Mouse (Mus musculus) heart, embryonic 11.5 days (tissue): ENCODE results near the gene Gnb5. TPM values are rescaled to one million over a fixed set of nuclear protein-coding genes. Genes with fewer than 3 reads are reported as not detected.

ENCODE experiments used
- ATAC-seq: fragments of 200-750 bp; cut with Nextera tagmentation; replicated peaks from 2 replicates; pipeline ENCODE4 v1.8.0; 2017; ENCODE audit warnings: moderate library complexity; ENCODE audit not compliant: insufficient number of reproducible peaks, low FRiP score, low TSS enrichment
- H3K27ac ChIP-seq: fragments of 300-500 bp; sonication (generic); 2 replicates; pipeline ENCODE4 v1.5.1; 2014; ENCODE audit warnings: mild to moderate bottlenecking, low read depth, low read length
- H3K27me3 ChIP-seq: fragments of 300-500 bp; sonication (generic); 2 replicates; pipeline ENCODE4 v1.6.1; 2014; ENCODE audit warnings: mild to moderate bottlenecking, low read length, mixed read lengths; ENCODE audit not compliant: control insufficient read depth, insufficient read depth
- H3K36me3 ChIP-seq: fragments of 300-500 bp; sonication (generic); 2 replicates; pipeline ENCODE4 v1.6.1; 2014; ENCODE audit warnings: mild to moderate bottlenecking, low read length, moderate library complexity, mixed read lengths; ENCODE audit not compliant: control insufficient read depth, insufficient read depth
- H3K4me1 ChIP-seq: fragments of 300-500 bp; sonication (generic); 2 replicates; pipeline ENCODE4 v1.6.1; 2014; ENCODE audit warnings: low read length; ENCODE audit not compliant: control insufficient read depth, insufficient read depth
- H3K4me2 ChIP-seq: fragments of 300-500 bp; sonication (generic); 2 replicates; pipeline ENCODE4 v1.6.1; 2014; ENCODE audit warnings: mild to moderate bottlenecking, moderate library complexity
- H3K4me3 ChIP-seq: fragments of 300-500 bp; sonication (generic); 2 replicates; pipeline ENCODE4 v1.5.1; 2014; ENCODE audit warnings: low read depth, low read length
- H3K9ac ChIP-seq: fragments of 300-500 bp; sonication (generic); 2 replicates; pipeline ENCODE4 v1.6.1; 2014; ENCODE audit warnings: mild to moderate bottlenecking, low read depth, low read length, moderate library complexity
- H3K9me3 ChIP-seq: fragments of 300-500 bp; sonication (generic); replicated peaks from 2 replicates; pipeline ENCODE4 v1.6.1; 2016; ENCODE audit warnings: low read length; ENCODE audit not compliant: control insufficient read depth
- WGBS: fragments of 180-500 bp; shearing (Covaris S2); extraction: QIAGEN DNeasy Blood & Tissue Kit; methylation state at CpG from one replicate; pipeline ENCODE4 v1.1.7; 2014; ENCODE audit not compliant: insufficient replicate concordance; 5-methylcytosine and 5-hydroxymethylcytosine counted together
- polyA plus RNA-seq: library from polyadenylated mRNA; unstranded; fragments of >200 nt; fragmentation: Nextera tagmentation; extraction: Ambion mirVana; gene quantifications from 2 replicates; pipeline ENCODE4 v1.2.1, GENCODE M21; 2014

Gene Gnb5
- polyA plus RNA-seq, 1 experiment from 2014 or later, result 54.3 TPM

- no peak for ATAC-seq
- no peak overlapping the region for H3K4me3 ChIP-seq
- no peak overlapping the region for H3K4me2 ChIP-seq
- H3K27me3 ChIP-seq, result no peaks in the 10 kb centered on the region
- no peaks in the 10 kb centered on the region for H3K4me1 ChIP-seq
- H3K9ac ChIP-seq, result no peak overlapping the region
- no peak overlapping the region for H3K27ac ChIP-seq
- H3K36me3 ChIP-seq, result peaks cover 18% of the 10 kb centered on the region
- H3K9me3 ChIP-seq, result no peaks in the 10 kb centered on the region
- WGBS, result 96% methylated on average over 3 of the region's 3 CpGs
These were observed 22.0 kb downstream of the Gnb5 start for GRCm38 (mm10) chr9:75328047-75328446.

DNA sequence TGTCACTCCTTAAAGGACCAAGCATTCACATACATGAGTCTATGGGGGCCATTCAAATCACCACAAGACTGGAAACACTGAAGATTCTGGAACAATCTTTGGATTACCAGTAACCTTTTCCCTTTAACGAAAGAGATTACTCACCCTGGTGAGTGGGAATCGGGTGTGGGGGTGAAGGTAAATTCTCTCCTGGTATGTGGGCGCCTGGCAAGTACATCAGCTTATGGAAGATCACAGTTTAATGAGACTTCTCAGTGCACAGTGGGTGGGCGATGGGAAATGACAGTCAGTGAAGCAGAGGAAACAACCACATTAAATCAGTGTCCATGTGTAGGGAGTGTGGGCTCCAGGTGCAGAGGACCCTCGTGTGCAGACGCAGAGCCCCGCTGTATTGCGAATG, 24.7 kb downstream of the Gnb5 start:
- ATAC-seq, result no peak
- H3K9me3 ChIP-seq, result no peaks in the 10 kb centered on the region
- H3K4me3 ChIP-seq, result no peak overlapping the region
- 88% methylated on average over 8 of the region's 8 CpGs for WGBS
- H3K27ac ChIP-seq, result no peak overlapping the region
- no peaks in the 10 kb centered on the region for H3K4me1 ChIP-seq
- peaks cover 23% of the 10 kb centered on the region for H3K36me3 ChIP-seq
- no peak overlapping the region for H3K9ac ChIP-seq
- H3K27me3 ChIP-seq, result no peaks in the 10 kb centered on the region
- H3K4me2 ChIP-seq, result no peak overlapping the region

GRCm38 (mm10) chr9:75334440-75334839, 28.4 kb downstream of the Gnb5 start:
- WGBS, result 73% methylated on average over 4 of the region's 4 CpGs
- no peak overlapping the region for H3K4me3 ChIP-seq
- no peaks in the 10 kb centered on the region for H3K9me3 ChIP-seq
- H3K36me3 ChIP-seq, result peaks cover 23% of the 10 kb centered on the region
- no peak for ATAC-seq
- H3K4me1 ChIP-seq, result no peaks in the 10 kb centered on the region
- no peak overlapping the region for H3K9ac ChIP-seq
- H3K4me2 ChIP-seq, result no peak overlapping the region
- H3K27ac ChIP-seq, result no peak overlapping the region
- H3K27me3 ChIP-seq, result no peaks in the 10 kb centered on the region

- H3K9ac ChIP-seq, result no peak overlapping the region
- ATAC-seq, result no peak
- no peak overlapping the region for H3K4me2 ChIP-seq
- H3K4me3 ChIP-seq, result no peak overlapping the region
- peaks cover 13% of the 10 kb centered on the region for H3K36me3 ChIP-seq
- no peaks in the 10 kb centered on the region for H3K27me3 ChIP-seq
- no peaks in the 10 kb centered on the region for H3K4me1 ChIP-seq
- H3K9me3 ChIP-seq, result no peaks in the 10 kb centered on the region
- H3K27ac ChIP-seq, result no peak overlapping the region
- 82% methylated on average over 6 of the region's 6 CpGs for WGBS
These were observed 31.9 kb downstream of the Gnb5 start for GRCm38 (mm10) chr9:75338016-75338415.

- Histone ChIP-seq H3K9me3 (no peaks in the 10 kb centered on the region), H3K36me3 (peaks cover 8% of the 10 kb centered on the region), H3K27me3 (no peaks in the 10 kb centered on the region), H3K4me2 (no peak overlapping the region), H3K4me3 (no peak overlapping the region), H3K27ac (no peak overlapping the region), H3K4me1 (no peaks in the 10 kb centered on the region), H3K9ac (no peak overlapping the region)
- WGBS, result 76% methylated on average over 4 of the region's 4 CpGs
- no peak for ATAC-seq
These were observed 36.3 kb downstream of the Gnb5 start for GRCm38 (mm10) chr9:75342433-75342832.

DNA sequence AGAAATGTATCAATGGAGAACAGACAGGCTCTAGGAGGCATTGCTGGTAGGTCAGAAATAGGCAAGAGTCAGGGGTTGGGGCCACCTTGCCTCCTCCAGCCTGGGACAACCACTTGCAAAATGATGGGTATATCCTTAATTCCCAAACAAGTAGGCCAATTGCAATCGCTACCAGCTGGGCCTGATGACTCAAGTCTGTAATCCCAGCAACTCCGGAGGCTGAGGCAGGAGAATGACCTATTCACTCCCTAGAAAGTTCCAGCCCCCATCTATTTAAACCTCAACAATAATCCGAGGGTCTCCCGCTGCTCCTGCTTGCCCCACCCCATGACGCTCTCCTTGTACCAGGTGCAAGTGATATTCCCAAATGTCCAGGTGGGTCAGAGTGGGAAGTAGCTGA, 41.4 kb downstream of the Gnb5 start, which contains the start of gene Bcl2l10:
Gene Bcl2l10, plus strand, starts transcription at position 301 of the 400 bp plus-strand sequence.
- H3K4me1 ChIP-seq, result peaks cover 7% of the 10 kb centered on the region; the same call in 1 of the 2 replicates
- H3K36me3 ChIP-seq, result peaks cover 6% of the 10 kb centered on the region
- no peaks in the 10 kb centered on the region for H3K9me3 ChIP-seq
- H3K4me2 ChIP-seq, result no peak within 1 kb of the TSS
- no peaks in the 10 kb centered on the region for H3K27me3 ChIP-seq
- H3K27ac ChIP-seq, result no peak within 1 kb of the TSS
- no peak within 1 kb of the TSS for H3K9ac ChIP-seq
- no peak for ATAC-seq
- 85% methylated on average over 5 of the region's 5 CpGs for whole genome bisulfite sequencing
- no peak within 1 kb of the TSS for H3K4me3 ChIP-seq

GRCm38 (mm10) chr9:75348066-75348465, 42.0 kb downstream of the Gnb5 start:
- Histone ChIP-seq H3K4me3 (no peak overlapping the region), H3K27ac (no peak overlapping the region), H3K9ac (no peak overlapping the region), H3K4me1 (peaks cover 7% of the 10 kb centered on the region; the same call in 1 of the 2 replicates), H3K36me3 (peaks cover 3% of the 10 kb centered on the region), H3K27me3 (no peaks in the 10 kb centered on the region), H3K4me2 (no peak overlapping the region), H3K9me3 (no peaks in the 10 kb centered on the region)
- WGBS, result 85% methylated on average over 17 of the region's 17 CpGs
- ATAC-seq, result no peak

GRCm38 (mm10) chr9:75348641-75349040, 42.6 kb downstream of the Gnb5 start:
- H3K4me3 ChIP-seq, result no peak overlapping the region
- no peak overlapping the region for H3K27ac ChIP-seq
- no peak overlapping the region for H3K9ac ChIP-seq
- H3K27me3 ChIP-seq, result no peaks in the 10 kb centered on the region
- H3K36me3 ChIP-seq, result peaks cover 3% of the 10 kb centered on the region
- peaks cover 7% of the 10 kb centered on the region; the same call in 1 of the 2 replicates for H3K4me1 ChIP-seq
- no peaks in the 10 kb centered on the region for H3K9me3 ChIP-seq
- no peak for ATAC-seq
- 79% methylated on average over 3 of the region's 3 CpGs for WGBS
- no peak overlapping the region for H3K4me2 ChIP-seq

- ATAC-seq, result no peak
- H3K9me3 ChIP-seq, result no peaks in the 10 kb centered on the region
- no peaks in the 10 kb centered on the region for H3K36me3 ChIP-seq
- H3K4me3 ChIP-seq, result no peak overlapping the region
- WGBS, result 71% methylated on average over 8 of the region's 8 CpGs
- H3K27ac ChIP-seq, result no peak overlapping the region
- H3K9ac ChIP-seq, result no peak overlapping the region
- H3K4me1 ChIP-seq, result peaks cover 7% of the 10 kb centered on the region; the same call in 1 of the 2 replicates
- no peak overlapping the region for H3K4me2 ChIP-seq
- H3K27me3 ChIP-seq, result no peaks in the 10 kb centered on the region
These were observed 47.0 kb downstream of the Gnb5 start for GRCm38 (mm10) chr9:75353094-75353493.
